Mouse (Mus musculus) midbrain, embryonic 11.5 days (tissue): ENCODE measurements around the gene Vmn2r18. TPM values are rescaled to one million over a fixed set of nuclear protein-coding genes. Genes with fewer than 3 reads are reported as not detected.

Experiments used
- ATAC-seq: fragments of 200-750 bp; cut with Nextera tagmentation; 2 replicates; pipeline ENCODE4 v1.8.0; 2017; ENCODE audit warnings: moderate TSS enrichment, moderate library complexity; ENCODE audit not compliant: low FRiP score
- DNase-seq: peaks from one replicate; pipeline ENCODE4 v3.0.0; 2015; ENCODE audit warnings: low spot score; ENCODE audit errors: missing footprints
- H3K27ac ChIP-seq: fragments of 300-500 bp; sonication (generic); 2 replicates; pipeline ENCODE4 v1.5.1; 2014; ENCODE audit warnings: low read depth, low read length
- H3K27me3 ChIP-seq: fragments of 300-500 bp; sonication (generic); 2 replicates; pipeline ENCODE4 v1.6.1; 2014; ENCODE audit warnings: mild to moderate bottlenecking, low read length, moderate library complexity, mixed read lengths; ENCODE audit not compliant: control insufficient read depth, insufficient read depth
- H3K36me3 ChIP-seq: fragments of 300-500 bp; sonication (generic); 2 replicates; pipeline ENCODE4 v1.6.1; 2014; ENCODE audit warnings: mild to moderate bottlenecking, low read length, moderate library complexity, mixed read lengths; ENCODE audit not compliant: control insufficient read depth, insufficient read depth
- H3K4me1 ChIP-seq: fragments of 300-500 bp; sonication (generic); 2 replicates; pipeline ENCODE4 v1.6.1; 2014; ENCODE audit warnings: low read length; ENCODE audit not compliant: control insufficient read depth, insufficient read depth
- H3K4me2 ChIP-seq: fragments of 300-500 bp; sonication (generic); 2 replicates; pipeline ENCODE4 v1.6.1; 2014; ENCODE audit warnings: mild to moderate bottlenecking, moderate library complexity
- H3K4me3 ChIP-seq: fragments of 300-500 bp; sonication (generic); 2 replicates; pipeline ENCODE4 v1.5.1; 2014; ENCODE audit warnings: low read depth, low read length
- H3K9ac ChIP-seq: fragments of 300-500 bp; sonication (generic); 2 replicates; pipeline ENCODE4 v1.6.1; 2014; ENCODE audit warnings: low read length
- H3K9me3 ChIP-seq: fragments of 300-500 bp; sonication (generic); 2 replicates; pipeline ENCODE4 v1.6.1; 2016; ENCODE audit warnings: low read length; ENCODE audit not compliant: control insufficient read depth
- WGBS: fragments of 180-500 bp; shearing (Covaris S2); extraction: QIAGEN DNeasy Blood & Tissue Kit; methylation state at CpG from one replicate; pipeline ENCODE4 v1.1.7; 2014; 5-methylcytosine and 5-hydroxymethylcytosine counted together
- polyA plus RNA-seq: library from polyadenylated mRNA; unstranded; fragments of >200 nt; fragmentation: Nextera tagmentation; extraction: Ambion mirVana; gene quantifications from 2 replicates; pipeline ENCODE4 v1.2.1, GENCODE M21; 2014

Gene Vmn2r18
- polyA plus RNA-seq: 0.07 and 0.18 TPM in 2 replicates

DNA sequence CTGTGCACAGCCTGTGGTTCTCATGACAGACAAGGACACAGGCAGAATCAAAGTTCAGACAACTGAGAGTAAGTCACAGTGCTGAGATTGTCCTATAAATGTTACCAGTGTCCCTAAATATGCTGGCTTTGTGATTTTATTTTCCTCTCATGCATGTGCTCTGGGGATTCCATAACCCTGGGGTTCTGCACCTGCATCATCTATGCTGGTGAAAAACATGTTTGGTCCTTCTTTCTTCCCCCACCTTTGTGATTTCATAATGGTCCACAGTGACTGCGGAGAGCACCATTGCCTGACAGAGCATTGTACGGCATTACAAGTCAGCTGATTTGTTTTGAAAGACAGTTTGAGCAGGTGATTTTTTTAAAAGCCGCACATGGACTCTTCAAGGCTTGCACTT, at the start of gene Vmn2r18:
TSS of gene Vmn2r18 (minus strand) at position 101 of the 400 bp plus-strand sequence.
- H3K4me2 ChIP-seq: no peak within 1 kb of the TSS
- no peak within 1 kb of the TSS for H3K4me3 ChIP-seq
- no peak for ATAC-seq
- H3K36me3 ChIP-seq: no peaks in the 10 kb centered on the region
- no peak for DNase-seq
- H3K27ac ChIP-seq: no peak within 1 kb of the TSS
- 90% methylated on average over 3 of the region's 3 CpGs for WGBS
- no peaks in the 10 kb centered on the region for H3K9me3 ChIP-seq
- H3K27me3 ChIP-seq: no peaks in the 10 kb centered on the region
- H3K9ac ChIP-seq: no peak within 1 kb of the TSS
- H3K4me1 ChIP-seq: no peaks in the 10 kb centered on the region

DNA sequence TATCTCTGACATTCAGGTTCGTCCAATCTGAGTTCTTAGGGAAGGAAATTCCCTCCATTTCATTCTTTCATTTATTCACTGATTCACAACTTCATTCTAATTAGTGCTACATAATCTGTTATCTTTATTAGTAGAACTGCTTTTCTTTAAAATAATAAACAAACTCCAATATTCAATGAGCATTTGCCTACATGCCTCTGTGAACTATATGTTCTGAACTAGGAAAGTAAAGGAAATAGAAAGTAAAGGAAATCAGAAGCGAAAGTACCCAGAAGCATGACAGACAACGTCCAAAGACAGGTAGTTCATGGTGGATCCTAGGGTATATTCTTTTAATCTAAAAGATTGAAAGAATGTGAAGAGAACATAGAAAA, 45.6 kb upstream of the Vmn2r18 start:
- Histone ChIP-seq H3K27me3 (no peaks in the 10 kb centered on the region), H3K9me3 (no peaks in the 10 kb centered on the region), H3K4me2 (no peak overlapping the region; the same call in 1 of the 2 replicates), H3K9ac (no peak overlapping the region), H3K4me3 (no peak overlapping the region), H3K27ac (no peak overlapping the region), H3K36me3 (peaks cover 17% of the 10 kb centered on the region), H3K4me1 (peaks cover 3% of the 10 kb centered on the region; the same call in 1 of the 2 replicates)
- DNase-seq: no peak
- ATAC-seq: 0 out of 2 replicates have a peak, but pooled peaks have one; percentile 1
- 69% methylated on average over 3 of the region's 3 CpGs for WGBS

DNA sequence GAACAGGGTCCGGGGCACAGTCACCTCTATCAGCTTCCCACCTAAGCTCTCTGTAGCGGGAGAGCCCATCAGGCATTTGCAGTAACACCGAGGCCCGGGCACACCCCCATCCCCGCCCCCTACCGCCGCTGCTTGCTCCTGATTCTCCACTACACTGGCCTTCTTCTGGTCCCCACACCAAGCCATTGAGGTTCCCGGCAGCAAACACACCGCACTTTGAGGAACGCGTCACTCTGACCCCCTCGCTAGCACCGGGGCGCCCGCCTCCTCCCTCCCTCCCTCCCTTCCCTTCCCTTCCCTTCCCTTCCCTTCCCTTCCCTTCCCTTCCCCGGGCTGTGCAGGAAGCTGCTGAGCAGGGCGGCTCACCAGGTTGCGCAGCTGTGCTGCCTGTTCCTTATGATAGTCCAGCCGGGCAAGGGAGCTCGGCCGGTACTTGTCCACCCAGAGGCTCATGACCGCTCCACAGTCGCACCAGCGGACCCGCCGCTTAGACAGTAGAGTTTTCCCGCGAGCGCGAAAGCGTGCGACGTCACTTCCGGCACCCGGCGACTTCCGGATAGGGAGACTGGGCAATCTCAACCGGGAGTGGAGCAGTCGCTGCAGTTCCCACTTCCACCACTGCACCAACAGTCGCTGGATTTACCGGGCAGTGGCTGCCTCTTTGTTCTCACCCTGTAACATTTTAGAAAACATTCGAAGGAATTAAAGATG, 45.0 kb upstream of the Vmn2r18 start, which contains the start of gene Rfc3:
TSS of gene Rfc3 (minus strand) at position 543 of the 711 bp plus-strand sequence.
- Histone ChIP-seq H3K4me1 (peaks cover 3% of the 10 kb centered on the region; the same call in 1 of the 2 replicates), H3K4me3 (peak within 1 kb of the TSS; percentile 64), H3K27me3 (no peaks in the 10 kb centered on the region), H3K4me2 (peak within 1 kb of the TSS; percentile 66), H3K27ac (0 out of 2 replicates have a peak within 1 kb of the TSS, but pooled peaks have one; percentile 3), H3K9ac (peak within 1 kb of the TSS; percentile 77), H3K9me3 (no peaks in the 10 kb centered on the region), H3K36me3 (peaks cover 19% of the 10 kb centered on the region)
- DNase-seq (peak; percentile 100), ATAC-seq (peak; percentile 99)
- under 1% methylated on average over 41 of the region's 42 CpGs for WGBS

DNA sequence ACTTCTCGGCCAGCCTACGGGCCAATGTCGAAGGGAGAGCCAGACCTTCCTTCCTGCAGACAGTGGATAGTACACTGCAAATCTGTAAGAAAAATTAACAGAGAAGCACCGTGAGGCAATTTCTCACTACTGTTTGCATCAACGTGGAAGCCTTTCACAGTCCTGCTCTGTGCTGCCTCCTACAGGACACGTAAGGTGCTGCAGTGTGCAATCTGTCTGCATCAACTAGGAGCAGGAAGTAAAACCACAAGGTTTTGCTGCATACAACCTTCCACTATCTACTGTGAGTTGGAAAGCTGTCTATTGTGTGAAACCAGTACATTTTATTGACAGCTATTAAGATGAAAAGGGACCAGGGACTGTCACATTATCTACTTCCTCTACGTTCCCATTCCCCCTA, 39.0 kb upstream of the Vmn2r18 start:
- DNase-seq (no peak), ATAC-seq (no peak)
- WGBS: 98% methylated on average over 7 of the region's 7 CpGs
- Histone ChIP-seq H3K27me3 (no peaks in the 10 kb centered on the region), H3K9me3 (no peaks in the 10 kb centered on the region; the same call in 1 of the 2 replicates), H3K27ac (no peak overlapping the region), H3K4me2 (no peak overlapping the region), H3K36me3 (peaks cover 68% of the 10 kb centered on the region), H3K4me1 (no peaks in the 10 kb centered on the region; the same call in 1 of the 2 replicates), H3K9ac (no peak overlapping the region), H3K4me3 (no peak overlapping the region)

DNA sequence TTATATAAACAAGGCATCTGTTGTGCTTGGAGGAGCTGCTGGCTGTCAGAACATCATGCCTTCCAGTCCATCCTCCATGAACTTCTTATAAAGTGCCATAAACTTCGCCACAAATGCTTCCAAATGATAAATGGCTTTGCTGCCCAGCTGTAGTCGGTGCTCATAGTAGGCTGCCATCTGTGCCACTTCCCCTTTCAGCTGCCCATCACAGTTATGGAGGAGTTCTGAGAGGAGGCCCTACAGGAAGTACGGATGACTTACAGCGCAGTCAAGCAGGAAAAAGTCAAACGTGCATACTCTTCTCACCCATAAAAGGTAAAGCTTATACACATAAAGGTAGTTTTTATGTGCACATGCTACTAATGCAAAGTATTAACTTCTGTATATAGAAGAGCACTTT, 37.0 kb upstream of the Vmn2r18 start:
- Histone ChIP-seq H3K9ac (no peak overlapping the region), H3K4me2 (no peak overlapping the region), H3K4me1 (no peaks in the 10 kb centered on the region), H3K36me3 (peaks cover 63% of the 10 kb centered on the region), H3K27ac (no peak overlapping the region), H3K9me3 (no peaks in the 10 kb centered on the region; the same call in 1 of the 2 replicates), H3K27me3 (no peaks in the 10 kb centered on the region), H3K4me3 (no peak overlapping the region)
- ATAC-seq: no peak
- WGBS: 94% methylated on average over 5 of the region's 5 CpGs
- no peak for DNase-seq

DNA sequence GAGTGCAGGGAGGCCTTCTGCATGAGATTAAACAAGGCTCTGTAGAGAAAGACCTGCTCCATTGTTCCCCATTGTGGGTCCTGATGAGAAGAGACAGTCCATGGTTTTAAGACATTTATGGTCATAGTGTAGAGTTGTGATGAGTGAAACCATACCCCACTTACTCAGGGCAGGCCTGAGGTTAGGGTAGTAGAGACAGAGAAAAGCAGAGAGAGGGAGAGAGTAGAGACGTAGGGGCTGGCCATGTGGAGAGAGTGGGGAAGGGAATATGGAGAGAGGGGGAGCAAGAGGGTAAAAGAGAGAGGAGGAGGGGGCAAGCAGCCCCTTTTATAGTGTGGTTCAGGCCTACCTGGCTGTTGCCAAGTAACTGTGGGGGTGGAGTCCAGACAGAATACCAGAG, 36.3 kb upstream of the Vmn2r18 start:
- Histone ChIP-seq H3K9me3 (no peaks in the 10 kb centered on the region; the same call in 1 of the 2 replicates), H3K4me3 (no peak overlapping the region), H3K4me2 (no peak overlapping the region), H3K27ac (no peak overlapping the region), H3K36me3 (peaks cover 57% of the 10 kb centered on the region), H3K27me3 (no peaks in the 10 kb centered on the region), H3K4me1 (no peaks in the 10 kb centered on the region), H3K9ac (no peak overlapping the region)
- DNase-seq: no peak
- ATAC-seq: peak; percentile 15
- 100% methylated on average over 1 of the region's 1 CpGs for WGBS

DNA sequence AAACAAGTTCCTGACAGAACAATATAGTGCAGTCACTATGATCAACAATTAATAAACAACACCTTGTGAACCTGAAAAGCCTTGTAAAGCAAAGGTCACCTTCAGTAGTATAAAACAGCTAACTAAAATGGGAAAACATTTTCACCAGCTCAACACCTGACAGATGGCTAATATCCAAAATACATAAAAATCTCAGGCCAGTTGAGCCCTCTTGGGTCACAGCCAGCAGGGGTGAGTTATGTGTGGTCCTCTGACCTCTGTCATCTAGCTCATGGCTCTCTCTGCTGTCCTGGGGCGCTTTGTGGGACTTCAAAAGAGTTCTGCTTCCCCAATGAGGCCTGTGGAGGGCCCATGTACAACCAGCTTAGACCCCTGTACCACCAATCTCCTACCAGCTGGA, 4.1 kb downstream of the Vmn2r18 start:
- WGBS: 65% methylated on average over 1 of the region's 1 CpGs
- Histone ChIP-seq H3K4me1 (no peaks in the 10 kb centered on the region), H3K9ac (no peak overlapping the region), H3K9me3 (no peaks in the 10 kb centered on the region), H3K4me3 (no peak overlapping the region), H3K27me3 (no peaks in the 10 kb centered on the region), H3K27ac (no peak overlapping the region), H3K4me2 (no peak overlapping the region), H3K36me3 (no peaks in the 10 kb centered on the region)
- no peak for ATAC-seq
- DNase-seq: no peak

Other genes starting within 250 kb of the Vmn2r18 start
- not detected in 2 replicates for gene Gm42906, start 177.9 kb downstream of the Vmn2r18 start, polyA plus RNA-seq
- gene Rfc3, start 45.2 kb upstream of the Vmn2r18 start, polyA plus RNA-seq: 144 and 149 TPM in 2 replicates